Mouse (Mus musculus): ENCODE results near the gene Med22.

The Med22 gene

GRCm38 (mm10) chr2:26862856-26863255 is 47.6 kb downstream of the Med22 start:
- no peak for DNase-seq
